Mouse (Mus musculus): ENCODE data around the gene Cenpc1. TPM values are rescaled to one million over a fixed set of nuclear protein-coding genes. Genes with fewer than 3 reads are reported as not detected.

Cenpc1 gene
- polyA plus RNA-seq, 1 experiment = 4.4 TPM

- Histone ChIP-seq H3K27ac (replicated peaks; ENCODE audit: low read depth, low read length) (no peak overlapping the region), H3K4me1 (ENCODE audit: control insufficient read depth, insufficient read depth, insufficient read length, low read length) (no peaks in the 10 kb centered on the region), H3K4me3 (ENCODE audit: insufficient read depth, low read depth, low read length) (no peak overlapping the region)
Observed at GRCm38 (mm10) chr5:86069121-86069520, 3.7 kb upstream of the Cenpc1 start.

GRCm38 (mm10) chr5:86068451-86068850 is 3.1 kb upstream of the Cenpc1 start:
- no peak overlapping the region for H3K27ac ChIP-seq (replicated peaks; ENCODE audit: low read depth, low read length)
- no peaks in the 10 kb centered on the region for H3K4me1 ChIP-seq (ENCODE audit: control insufficient read depth, insufficient read depth, insufficient read length, low read length)
- no peak overlapping the region for H3K4me3 ChIP-seq (ENCODE audit: insufficient read depth, low read depth, low read length)

GRCm38 (mm10) chr5:86066551-86066929 is 1.2 kb upstream of the Cenpc1 start:
- H3K27ac ChIP-seq (replicated peaks; ENCODE audit: low read depth, low read length) = no peak overlapping the region
- no peaks in the 10 kb centered on the region for H3K4me1 ChIP-seq (ENCODE audit: control insufficient read depth, insufficient read depth, insufficient read length, low read length)
- H3K4me3 ChIP-seq (ENCODE audit: insufficient read depth, low read depth, low read length) = peak overlapping the region; percentile 51

- H3K4me1 ChIP-seq (ENCODE audit: control insufficient read depth, insufficient read depth, insufficient read length, low read length) = no peaks in the 10 kb centered on the region
- H3K4me3 ChIP-seq (ENCODE audit: insufficient read depth, low read depth, low read length) = peak overlapping the region; percentile 49
- H3K27ac ChIP-seq (replicated peaks; ENCODE audit: low read depth, low read length) = no peak overlapping the region
Observed at GRCm38 (mm10) chr5:86065876-86066550, 630 bp upstream of the Cenpc1 start.

- no peaks in the 10 kb centered on the region for H3K4me1 ChIP-seq (ENCODE audit: control insufficient read depth, insufficient read depth, insufficient read length, low read length)
- no peak overlapping the region for H3K4me3 ChIP-seq (ENCODE audit: insufficient read depth, low read depth, low read length)
- H3K27ac ChIP-seq (replicated peaks; ENCODE audit: low read depth, low read length) = no peak overlapping the region
Observed at GRCm38 (mm10) chr5:86063501-86063900, 1.9 kb downstream of the Cenpc1 start.

GRCm38 (mm10) chr5:86029820-86030219 is 35.6 kb downstream of the Cenpc1 start:
- Histone ChIP-seq H3K27ac (replicated peaks; ENCODE audit: low read depth, low read length) (no peak overlapping the region), H3K4me1 (ENCODE audit: control insufficient read depth, insufficient read depth, insufficient read length, low read length) (no peaks in the 10 kb centered on the region), H3K4me3 (ENCODE audit: insufficient read depth, low read depth, low read length) (no peak overlapping the region)

- Histone ChIP-seq H3K4me1 (ENCODE audit: control insufficient read depth, insufficient read depth, insufficient read length, low read length) (no peaks in the 10 kb centered on the region), H3K4me3 (ENCODE audit: insufficient read depth, low read depth, low read length) (no peak overlapping the region), H3K27ac (replicated peaks; ENCODE audit: low read depth, low read length) (no peak overlapping the region)
Observed at GRCm38 (mm10) chr5:85996545-85997510, 68.6 kb downstream of the Cenpc1 start.

- Histone ChIP-seq H3K27ac (replicated peaks; ENCODE audit: low read depth, low read length) (no peak overlapping the region), H3K4me3 (ENCODE audit: insufficient read depth, low read depth, low read length) (no peak overlapping the region), H3K4me1 (ENCODE audit: control insufficient read depth, insufficient read depth, insufficient read length, low read length) (no peaks in the 10 kb centered on the region)
Observed at GRCm38 (mm10) chr5:85994551-85994950, 70.8 kb downstream of the Cenpc1 start.

GRCm38 (mm10) chr5:85992805-85993721 is 72.3 kb downstream of the Cenpc1 start:
- no peaks in the 10 kb centered on the region for H3K4me1 ChIP-seq (ENCODE audit: control insufficient read depth, insufficient read depth, insufficient read length, low read length)
- no peak overlapping the region for H3K4me3 ChIP-seq (ENCODE audit: insufficient read depth, low read depth, low read length)

GRCm38 (mm10) chr5:85992055-85992454 is 73.3 kb downstream of the Cenpc1 start:
- no peaks in the 10 kb centered on the region for H3K4me1 ChIP-seq (ENCODE audit: control insufficient read depth, insufficient read depth, insufficient read length, low read length)
- H3K27ac ChIP-seq (replicated peaks; ENCODE audit: low read depth, low read length) = no peak overlapping the region
- H3K4me3 ChIP-seq (ENCODE audit: insufficient read depth, low read depth, low read length) = no peak overlapping the region

More at GRCm38 (mm10) chr5:85992805-85993721, 72.3 kb downstream of the Cenpc1 start:
- H3K27ac ChIP-seq (replicated peaks; ENCODE audit: low read depth, low read length) = no peak overlapping the region

GRCm38 (mm10) chr5:85987516-85987863 is 77.9 kb downstream of the Cenpc1 start:
- H3K4me3 ChIP-seq (ENCODE audit: insufficient read depth, low read depth, low read length) = no peak overlapping the region
- H3K27ac ChIP-seq (replicated peaks; ENCODE audit: low read depth, low read length) = no peak overlapping the region
- no peaks in the 10 kb centered on the region for H3K4me1 ChIP-seq (ENCODE audit: control insufficient read depth, insufficient read depth, insufficient read length, low read length)

GRCm38 (mm10) chr5:85986734-85987515 is 78.5 kb downstream of the Cenpc1 start:
- Histone ChIP-seq H3K4me1 (ENCODE audit: control insufficient read depth, insufficient read depth, insufficient read length, low read length) (no peaks in the 10 kb centered on the region), H3K4me3 (ENCODE audit: insufficient read depth, low read depth, low read length) (no peak overlapping the region)

GRCm38 (mm10) chr5:85977646-85978426 is 87.5 kb downstream of the Cenpc1 start:
- Histone ChIP-seq H3K4me3 (ENCODE audit: insufficient read depth, low read depth, low read length) (no peak overlapping the region), H3K27ac (replicated peaks; ENCODE audit: low read depth, low read length) (no peak overlapping the region), H3K4me1 (ENCODE audit: control insufficient read depth, insufficient read depth, insufficient read length, low read length) (no peaks in the 10 kb centered on the region)

More at GRCm38 (mm10) chr5:85986734-85987515, 78.5 kb downstream of the Cenpc1 start:
- H3K27ac ChIP-seq (replicated peaks; ENCODE audit: low read depth, low read length) = no peak overlapping the region

- Histone ChIP-seq H3K4me1 (ENCODE audit: control insufficient read depth, insufficient read depth, insufficient read length, low read length) (no peaks in the 10 kb centered on the region), H3K27ac (replicated peaks; ENCODE audit: low read depth, low read length) (no peak overlapping the region), H3K4me3 (ENCODE audit: insufficient read depth, low read depth, low read length) (no peak overlapping the region)
Observed at GRCm38 (mm10) chr5:85962791-85963190, 102.6 kb downstream of the Cenpc1 start.
